Mouse (Mus musculus): ENCODE measurements around the gene Ear6.

- TF ChIP-seq CTCF (IDR thresholded peaks at IDR 0.05) (no peak), EP300 (IDR thresholded peaks at IDR 0.05) (no peak)
Measured at GRCm38 (mm10) chr14:51829188-51829587, 24.3 kb upstream of the Ear6 start.

Data from lung, postnatal 0 days (tissue).